28 mouse cellular contexts compared by ENCODE assay signal in the genomic region with DNA sequence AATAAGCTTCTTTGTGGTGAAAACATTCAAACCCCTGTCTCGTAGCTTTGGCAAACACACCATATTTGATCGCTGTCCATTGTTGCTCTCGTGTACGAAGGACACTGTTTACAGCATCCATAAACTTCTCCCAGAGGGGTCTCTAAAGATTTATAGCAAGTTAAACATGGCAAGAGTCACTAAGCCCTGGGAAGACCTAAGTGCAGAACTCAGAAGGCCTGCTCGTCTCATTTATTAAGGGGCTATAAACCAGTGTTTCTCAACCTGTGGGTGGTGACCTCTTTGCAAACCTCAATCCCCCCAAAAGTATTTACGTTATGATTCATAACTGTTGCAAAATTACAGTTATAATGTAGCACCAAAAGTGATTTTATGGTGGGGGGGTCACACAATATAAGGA.
"Had no signal": no experiment of that assay in that cellular context is flagged by ENCODE, and none has a peak within 500 bp of the region (broad histone marks: within the 10 kb centered on the region; RNA-seq: fewer than 3 reads in every experiment).

No protein-coding gene starts in this region.

- ATAC-seq: hindbrain, postnatal 0 days had no signal

- H3K4me2 ChIP-seq: heart, embryonic 11.5 days; heart, embryonic 13.5 days; heart, embryonic 15.5 days; hindbrain, embryonic 13.5 days; hindbrain, embryonic 15.5 days; kidney, embryonic 15.5 days; limb, embryonic 12.5 days; liver, embryonic 11.5 days; liver, embryonic 13.5 days; liver, embryonic 15.5 days had no signal

- H3K9me3 ChIP-seq: heart, embryonic 13.5 days; heart, embryonic 15.5 days; hindbrain, embryonic 13.5 days; hindbrain, embryonic 15.5 days; kidney, embryonic 15.5 days; limb, embryonic 10.5 days; limb, embryonic 12.5 days; liver, embryonic 13.5 days; liver, embryonic 15.5 days had no signal

- H3K36me3 ChIP-seq: heart, embryonic 13.5 days; heart, embryonic 15.5 days; hindbrain, embryonic 13.5 days; hindbrain, embryonic 15.5 days; kidney, embryonic 15.5 days; limb, embryonic 10.5 days; limb, embryonic 12.5 days; liver, embryonic 13.5 days; liver, embryonic 15.5 days had no signal

- H3K4me1 ChIP-seq: heart, embryonic 13.5 days; heart, embryonic 15.5 days; hindbrain, embryonic 13.5 days; hindbrain, embryonic 15.5 days; liver, embryonic 13.5 days; liver, embryonic 15.5 days had no signal

- H3K27ac ChIP-seq: gastrocnemius, adult 2 months; heart, adult 2 months; heart, embryonic 13.5 days; heart, embryonic 15.5 days; hindbrain, embryonic 13.5 days; hindbrain, embryonic 15.5 days; hindbrain, postnatal 0 days; kidney, embryonic 15.5 days; kidney, postnatal 0 days; left cerebral cortex, adult 2 months; limb, embryonic 10.5 days; limb, embryonic 12.5 days; liver, embryonic 13.5 days; liver, embryonic 15.5 days had no signal

- H3K9ac ChIP-seq: heart, embryonic 13.5 days; heart, embryonic 15.5 days; hindbrain, embryonic 13.5 days; hindbrain, embryonic 15.5 days; kidney, embryonic 15.5 days; limb, embryonic 12.5 days; liver, embryonic 13.5 days; liver, embryonic 15.5 days had no signal

- DNase-seq: gastrocnemius, adult 2 months; gastrocnemius, postnatal 10 days; gastrocnemius, postnatal 36 days; heart, adult 11 months; heart, adult 2 months; heart, postnatal 14 days; heart, postnatal 36 days; kidney, adult 2 months; kidney, adult 9 months; kidney, postnatal 14 days; kidney, postnatal 36 days; layer of hippocampus, adult 9-11 months; layer of hippocampus, postnatal 36 days; liver; liver, embryonic 13.5 days had no signal

- H3K4me3 ChIP-seq: gastrocnemius, adult 2 months; heart, adult 2 months; heart, embryonic 13.5 days; heart, embryonic 15.5 days; hindbrain, embryonic 13.5 days; hindbrain, embryonic 15.5 days; kidney, embryonic 15.5 days; left cerebral cortex, adult 2 months; limb, embryonic 10.5 days; limb, embryonic 12.5 days; liver, embryonic 13.5 days; liver, embryonic 15.5 days had no signal

- H3K27me3 ChIP-seq: heart, embryonic 13.5 days; heart, embryonic 15.5 days; hindbrain, embryonic 13.5 days; hindbrain, embryonic 15.5 days; kidney, embryonic 15.5 days; liver, embryonic 13.5 days; liver, embryonic 15.5 days had no signal
